Mouse (Mus musculus) adrenal gland, adult 8-10 months (tissue): ENCODE measurements around the gene Slc38a3. TPM values are rescaled to one million over a fixed set of nuclear protein-coding genes. Genes with fewer than 3 reads are reported as not detected.

ENCODE experiments used
- DNase-seq: peaks from one replicate; pipeline ENCODE4 v3.0.0; 2022
- total RNA-seq, 4 experiments: library from RNA; stranded (reverse); gene quantifications; 2 replicates each; pipeline ENCODE4 v1.2.4; 2022

Slc38a3 gene
- total RNA-seq, 4 experiments from 2014 or later: 0.31 to 2.2 (median 0.74) TPM

- DNase-seq: no peak
Observed at GRCm38 (mm10) chr9:107618098-107618497, 51.2 kb downstream of the Slc38a3 start.

- no peak for DNase-seq
Observed at GRCm38 (mm10) chr9:107617461-107617860, 51.9 kb downstream of the Slc38a3 start.

- no peak for DNase-seq
Observed at GRCm38 (mm10) chr9:107615035-107615434, 54.3 kb downstream of the Slc38a3 start.

- no peak for DNase-seq
Observed at GRCm38 (mm10) chr9:107612945-107613569, 56.3 kb downstream of the Slc38a3 start.

GRCm38 (mm10) chr9:107612191-107612944 lies 57.0 kb downstream of the Slc38a3 start:
- peak; percentile 97 for DNase-seq

- no peak for DNase-seq
Observed at GRCm38 (mm10) chr9:107611456-107612190, 57.7 kb downstream of the Slc38a3 start.

GRCm38 (mm10) chr9:107609433-107609830 lies 59.9 kb downstream of the Slc38a3 start:
- no peak for DNase-seq

- DNase-seq: no peak
Observed at GRCm38 (mm10) chr9:107608741-107609432, 60.4 kb downstream of the Slc38a3 start, which contains the start of gene Sema3b. TSS of gene Sema3b (minus strand) at chr9:107609229.

DNA sequence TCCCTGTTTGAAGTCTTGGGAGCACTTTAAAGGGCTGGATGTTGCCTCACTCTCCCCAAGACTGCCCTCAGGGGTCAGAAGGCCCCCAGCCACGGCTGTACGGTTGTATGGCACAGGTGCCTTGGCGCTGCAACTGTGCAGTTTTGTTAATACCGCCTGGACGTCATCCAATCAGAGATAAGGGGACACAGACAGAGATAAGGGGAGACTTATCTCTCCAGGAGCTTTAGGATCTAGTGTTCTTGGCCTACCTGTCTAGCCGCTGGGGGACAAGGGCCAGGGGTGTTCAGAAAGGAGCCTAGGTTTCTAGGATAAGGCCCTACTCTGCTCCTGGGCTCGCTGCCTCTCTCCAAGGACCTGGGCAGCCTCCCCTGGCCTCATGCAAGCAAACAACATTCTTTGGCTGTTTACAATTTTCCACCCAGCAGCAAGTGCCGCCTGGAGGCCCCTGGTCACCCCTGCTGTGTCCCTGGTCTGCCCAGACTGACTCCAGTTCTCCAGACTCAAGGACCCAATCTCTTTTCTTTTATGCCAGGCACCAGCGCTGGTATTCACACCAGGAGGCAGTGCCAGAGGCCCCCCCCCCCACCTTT lies 61.6 kb downstream of the Slc38a3 start:
- DNase-seq: no peak

DNA sequence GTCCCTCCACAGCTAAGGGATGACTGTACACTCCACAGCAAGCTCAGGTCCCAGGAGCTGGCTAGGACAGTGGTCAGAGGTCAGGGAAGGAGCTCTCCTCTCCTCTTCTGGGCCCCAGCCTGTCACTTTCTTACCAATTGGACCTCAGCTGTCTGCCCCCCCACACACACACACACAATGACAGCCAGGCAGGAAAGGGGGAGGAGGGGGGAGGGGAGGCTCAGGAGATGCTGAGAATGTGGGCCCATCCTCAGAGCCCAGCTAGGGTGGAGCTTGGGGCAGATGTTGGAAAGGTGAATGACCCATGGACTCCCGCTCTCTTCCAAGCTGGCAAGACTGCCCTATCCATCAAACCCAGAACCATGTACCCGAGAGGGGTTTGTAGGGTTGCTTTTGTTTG lies 62.3 kb downstream of the Slc38a3 start:
- no peak for DNase-seq

GRCm38 (mm10) chr9:107606591-107606990 lies 62.7 kb downstream of the Slc38a3 start:
- DNase-seq: no peak

DNA sequence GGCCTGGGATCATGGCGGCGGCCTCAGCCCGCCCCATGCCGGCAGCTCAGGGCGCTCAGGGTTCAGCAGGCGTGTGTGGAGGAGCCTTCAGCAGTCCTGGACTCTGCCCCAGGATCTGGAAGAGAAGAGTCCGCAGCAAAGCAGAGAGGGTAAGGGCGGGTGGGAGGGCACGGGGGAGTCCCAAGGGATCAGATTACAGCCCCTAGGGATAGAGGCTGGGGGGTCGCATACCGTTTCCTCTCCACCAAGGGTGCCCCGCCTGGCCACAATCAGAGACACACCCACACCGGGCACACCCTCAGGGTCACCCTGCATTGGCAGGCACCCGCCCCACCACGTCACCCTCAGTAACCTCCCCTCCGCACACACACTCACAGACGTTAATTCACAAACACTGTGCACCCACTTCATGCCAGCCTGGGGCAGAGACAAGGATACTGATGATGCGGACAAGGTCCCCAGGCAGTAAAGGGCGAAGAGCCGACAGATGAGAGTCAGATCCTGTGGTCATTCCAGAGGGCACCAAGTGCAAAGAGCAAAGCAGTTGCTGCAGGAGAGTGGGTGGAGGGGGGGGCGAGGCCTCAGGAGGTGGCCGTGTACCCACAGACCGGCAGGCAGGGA lies 64.2 kb downstream of the Slc38a3 start:
- DNase-seq: no peak

- DNase-seq: no peak
Observed at GRCm38 (mm10) chr9:107603251-107603650, 66.1 kb downstream of the Slc38a3 start.

- peak; percentile 81 for DNase-seq
Observed at GRCm38 (mm10) chr9:107602068-107602648, 67.2 kb downstream of the Slc38a3 start.

GRCm38 (mm10) chr9:107601275-107601674 lies 68.1 kb downstream of the Slc38a3 start:
- no peak for DNase-seq

DNA sequence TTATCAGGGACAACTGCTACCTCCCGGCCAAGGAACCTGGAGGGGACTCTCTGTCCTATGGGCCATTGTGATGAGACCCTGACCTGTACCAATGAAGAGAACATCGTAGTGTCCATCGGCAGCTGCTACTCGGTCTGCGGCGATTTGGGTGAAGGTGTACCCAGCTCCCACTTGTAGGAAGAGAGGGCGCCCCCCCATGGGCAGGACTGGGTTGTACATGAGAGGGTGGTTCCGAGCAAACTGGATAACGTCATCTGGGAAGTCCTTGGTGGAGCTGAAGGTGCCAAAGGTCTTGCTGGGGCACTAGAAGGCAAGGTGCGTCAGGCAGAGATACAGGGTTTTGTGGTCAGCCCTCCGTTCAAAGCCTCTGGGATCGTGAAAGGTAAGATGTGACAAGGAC lies 68.6 kb downstream of the Slc38a3 start:
- DNase-seq: no peak

Other genes with a start within 250 kb of the Slc38a3 start
- 10 to 100 TPM; 41.7 to 51.9 (median 46.5) TPM for gene Tmem115, start 135.6 kb downstream of the Slc38a3 start, total RNA-seq
- 10 to 100 TPM; 21.1 to 28.3 (median 25.1) TPM for gene Cyb561d2, start 127.3 kb downstream of the Slc38a3 start, total RNA-seq
- gene Nprl2, start 127.3 kb downstream of the Slc38a3 start, total RNA-seq: 10 to 100 TPM; 30.3 to 35.9 (median 32.0) TPM
- gene Zmynd10, start 122.2 kb downstream of the Slc38a3 start, total RNA-seq: 1 to 10 TPM in 1 of 4 experiments, under 1 TPM in 2, not detected in 1; 0.41 to 1.7 (median 0.62) TPM
- 10 to 100 TPM; 16.1 to 33.1 (median 26.2) TPM for gene Rassf1, start 118.0 kb downstream of the Slc38a3 start, total RNA-seq
- 10 to 100 TPM; 55.1 to 64.1 (median 61.8) TPM for gene Tusc2, start 106.3 kb downstream of the Slc38a3 start, total RNA-seq
- 10 to 100 TPM; 27.3 to 47.0 (median 36.3) TPM for gene Hyal2, start 101.6 kb downstream of the Slc38a3 start, total RNA-seq
- 10 to 100 TPM in 1 of 4 experiments, 1 to 10 TPM in 3; 7.7 to 14.2 (median 9.3) TPM for gene Hyal1, start 92.6 kb downstream of the Slc38a3 start, total RNA-seq
- gene Naa80, start 90.6 kb downstream of the Slc38a3 start, total RNA-seq: 10 to 100 TPM; 15.3 to 20.1 (median 17.0) TPM
- 1 to 10 TPM; 1.5 to 2.3 (median 2.0) TPM for gene Hyal3, start 88.7 kb downstream of the Slc38a3 start, total RNA-seq
- gene Ifrd2, start 81.9 kb downstream of the Slc38a3 start, total RNA-seq: 10 to 100 TPM; 36.7 to 49.1 (median 39.8) TPM
- 1 to 10 TPM; 5.0 to 7.7 (median 6.2) TPM for gene Sema3b, start 60.3 kb downstream of the Slc38a3 start, total RNA-seq
- 100 to 1,000 TPM; 229 to 382 (median 295) TPM for gene Gnai2, start 34.2 kb downstream of the Slc38a3 start, total RNA-seq
- gene Gnat1, start 10.2 kb upstream of the Slc38a3 start, total RNA-seq: under 1 TPM in 1 of 4 experiments, not detected in 3; 0.74 TPM
- 10 to 100 TPM; 25.0 to 41.2 (median 29.8) TPM for gene Sema3f, start 40.9 kb upstream of the Slc38a3 start, total RNA-seq
- 100 to 1,000 TPM in 2 of 4 experiments, 10 to 100 TPM in 2; 91.2 to 204 (median 127) TPM for gene Rbm5, start 101.5 kb upstream of the Slc38a3 start, total RNA-seq
- gene Rbm6, start 203.7 kb upstream of the Slc38a3 start, total RNA-seq: 10 to 100 TPM; 51.7 to 91.6 (median 58.9) TPM
- gene Mon1a, start 218.6 kb upstream of the Slc38a3 start, total RNA-seq: 10 to 100 TPM; 19.5 to 22.1 (median 20.1) TPM
- 10 to 100 TPM; 10.3 to 28.6 (median 17.9) TPM for gene Mst1r, start 237.3 kb upstream of the Slc38a3 start, total RNA-seq